Mouse (Mus musculus): ENCODE results near the gene Dolk.

DNA sequence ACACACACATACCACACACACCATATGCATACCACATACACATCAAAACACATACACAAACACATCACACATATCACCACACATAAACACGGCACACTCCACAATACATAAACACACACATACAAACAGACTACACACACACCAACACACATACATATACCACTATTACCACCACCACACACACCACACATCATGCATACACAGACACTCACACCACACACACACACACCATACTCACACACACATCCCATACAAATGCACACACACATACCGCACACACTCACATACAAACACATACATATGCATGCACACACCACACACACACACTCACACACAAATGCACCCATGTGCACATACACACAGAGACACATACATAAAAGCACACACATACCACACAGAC is 18.7 kb downstream of the Dolk start:
- no peak for TF ChIP-seq CTCF (IDR thresholded peaks at IDR 0.05; ENCODE audit: low read depth)
- no peak for TF ChIP-seq EP300 (optimal IDR thresholded peaks at IDR 0.05)
